Mouse (Mus musculus) kidney, adult 2 months (tissue): ENCODE data around the gene Apeh. TPM values are rescaled to one million over a fixed set of nuclear protein-coding genes. Genes with fewer than 3 reads are reported as not detected.

Source experiments
- DNase-seq: peaks from one replicate; pipeline ENCODE4 v3.0.0; 2021
- H3K27ac ChIP-seq: fragments of 200-500 bp; 2 replicates; pipeline ENCODE4 v1.5.1; 2012; ENCODE audit warnings: low read depth, low read length, control low read depth, inconsistent platforms; ENCODE audit not compliant: insufficient read depth
- H3K27me3 ChIP-seq: fragments of 200-500 bp; replicated peaks from 2 replicates; pipeline ENCODE4 v1.6.1; 2012; ENCODE audit warnings: mild to moderate bottlenecking, moderate library complexity, low read length, inconsistent platforms; ENCODE audit not compliant: control insufficient read depth, insufficient read depth
- H3K36me3 ChIP-seq: fragments of 200-500 bp; 2 replicates; pipeline ENCODE4 v1.6.1; 2012; ENCODE audit warnings: mild to moderate bottlenecking, moderate library complexity, low read length, inconsistent platforms; ENCODE audit not compliant: control insufficient read depth, insufficient read depth
- H3K4me1 ChIP-seq: fragments of 200-500 bp; 2 replicates; pipeline ENCODE4 v1.6.1; 2011; ENCODE audit warnings: low read length; ENCODE audit not compliant: control insufficient read depth, insufficient read depth
- H3K4me3 ChIP-seq: fragments of 200-500 bp; 2 replicates; pipeline ENCODE4 v1.5.1; 2011; ENCODE audit warnings: mild to moderate bottlenecking, low read depth, low read length, control low read depth; ENCODE audit not compliant: insufficient read depth
- CTCF ChIP-seq: fragments of 200-500 bp; conservative IDR thresholded peaks from 2 replicates; pipeline ENCODE4 v1.5.1; 2011; ENCODE audit warnings: low read depth, mild to moderate bottlenecking, control low read depth, low read length, moderate library complexity, mixed read lengths; ENCODE audit not compliant: insufficient read depth, insufficient read length
- POLR2A ChIP-seq: fragments of 200-500 bp; IDR thresholded peaks from one replicate; pipeline ENCODE4 v1.6.1; 2011; ENCODE audit warnings: low read depth, low read length, control low read depth
- WGBS: fragments of 180-500 bp; shearing (Covaris S2); methylation state at CpG from one replicate; pipeline ENCODE4 v1.1.7; 2018; 5-methylcytosine and 5-hydroxymethylcytosine counted together
- polyA plus RNA-seq: library from polyadenylated mRNA; depleted of rRNA; stranded (reverse); fragments of >200 nt; gene quantifications from 2 replicates; pipeline ENCODE4 v1.2.3, GENCODE M21; 2012; rRNA removed

The Apeh gene
- polyA plus RNA-seq, 1 experiment = 299 TPM

DNA sequence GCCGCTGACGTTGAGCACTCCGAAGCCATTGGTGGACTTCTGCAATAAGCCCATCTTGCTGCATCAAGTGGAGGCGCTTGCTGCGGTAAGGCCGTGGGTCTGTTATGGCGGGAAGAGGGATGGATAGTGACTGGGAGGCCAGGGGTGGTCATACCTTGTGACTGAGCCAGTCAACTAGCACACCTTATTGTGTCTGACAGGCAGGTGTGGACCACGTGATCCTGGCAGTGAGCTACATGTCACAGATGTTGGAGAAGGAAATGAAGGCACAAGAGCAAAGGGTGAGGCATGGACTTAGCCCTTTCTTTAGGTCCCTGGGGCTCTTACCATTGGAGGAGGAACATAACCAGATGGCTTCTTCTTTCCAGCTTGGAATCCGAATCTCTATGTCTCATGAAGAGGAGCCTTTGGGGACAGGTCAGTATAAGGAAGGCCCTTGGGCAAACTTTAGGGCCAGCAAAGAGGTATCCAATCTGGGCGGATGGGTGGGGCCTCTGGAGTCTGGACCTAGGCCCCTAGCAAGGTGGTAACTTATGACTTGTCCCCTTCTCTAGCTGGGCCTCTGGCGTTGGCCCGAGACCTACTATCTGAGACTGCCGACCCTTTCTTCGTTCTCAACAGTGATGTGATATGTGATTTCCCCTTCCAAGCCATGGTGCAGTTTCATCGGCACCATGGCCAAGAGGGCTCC lies 44.7 kb downstream of the Apeh start:
- Histone ChIP-seq H3K36me3 (no peaks in the 10 kb centered on the region), H3K27ac (peak overlapping the region; percentile 69), H3K4me1 (peaks cover 8% of the 10 kb centered on the region; the same call in 1 of the 2 replicates), H3K27me3 (no peaks in the 10 kb centered on the region), H3K4me3 (peak overlapping the region; percentile 89)
- no peak for TF ChIP-seq CTCF
- no peak for TF ChIP-seq POLR2A
- WGBS = 38% methylated on average over 15 of the region's 15 CpGs
- no peak for DNase-seq

DNA sequence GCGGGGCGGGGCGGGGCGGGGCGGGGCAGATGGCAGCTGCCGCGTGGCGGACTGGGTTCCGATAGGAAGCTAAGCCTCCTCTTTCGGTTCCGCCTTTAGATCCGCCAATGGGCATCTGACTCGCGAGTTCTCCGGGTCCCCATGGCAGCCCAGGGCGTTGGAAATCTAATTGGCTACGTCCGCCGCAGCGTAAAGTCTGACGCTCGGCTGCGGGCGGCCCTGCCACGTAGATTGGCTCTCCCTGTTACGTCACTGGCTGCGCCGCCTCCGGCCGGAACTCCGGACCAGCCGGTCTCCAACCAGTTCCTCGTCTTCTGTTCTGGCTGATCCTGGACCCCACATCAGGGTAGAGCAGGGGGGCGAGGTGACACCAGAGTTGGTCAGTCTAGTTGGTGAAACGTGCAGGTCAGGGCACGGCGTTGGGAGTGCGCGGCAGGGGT lies 45.4 kb downstream of the Apeh start, which contains the start of gene Gmppb:
Gene Gmppb, plus strand, starts transcription at position 227 of the 440 bp plus-strand sequence.
- TF ChIP-seq POLR2A = no peak
- no peak for TF ChIP-seq CTCF
- H3K4me1 ChIP-seq = peaks cover 8% of the 10 kb centered on the region; the same call in 1 of the 2 replicates
- peak; percentile 99 for DNase-seq
- WGBS = under 1% methylated on average over 33 of the region's 39 CpGs
- peak within 1 kb of the TSS; percentile 89 for H3K4me3 ChIP-seq
- no peaks in the 10 kb centered on the region for H3K27me3 ChIP-seq
- peak within 1 kb of the TSS; percentile 69 for H3K27ac ChIP-seq
- H3K36me3 ChIP-seq = no peaks in the 10 kb centered on the region

DNA sequence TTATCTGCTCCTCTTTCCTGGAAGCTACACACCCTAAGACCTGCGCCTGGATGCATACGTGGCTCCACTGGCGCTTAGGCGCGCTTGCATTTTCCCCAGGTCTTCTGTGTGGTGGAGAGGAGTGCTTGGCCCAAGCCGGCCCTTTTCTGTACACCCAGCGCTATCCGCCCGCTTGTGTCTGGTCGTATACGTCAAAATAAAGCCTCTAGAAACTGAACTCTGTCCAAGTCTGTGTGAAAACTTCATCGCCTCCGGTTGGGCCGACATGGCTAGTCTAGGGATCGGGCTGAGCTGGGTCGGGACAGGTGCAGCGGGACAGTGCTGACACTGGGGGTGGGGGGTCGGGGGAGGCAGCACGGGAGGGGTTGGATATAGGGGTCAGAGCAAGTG lies 45.8 kb downstream of the Apeh start:
- H3K36me3 ChIP-seq = no peaks in the 10 kb centered on the region
- 2% methylated on average over 19 of the region's 19 CpGs for WGBS
- H3K27ac ChIP-seq = 0 out of 2 replicates have a peak overlapping the region, but pooled peaks have one; percentile 24
- H3K4me1 ChIP-seq = peaks cover 8% of the 10 kb centered on the region; the same call in 1 of the 2 replicates
- no peak for TF ChIP-seq CTCF
- TF ChIP-seq POLR2A = no peak
- H3K27me3 ChIP-seq = no peaks in the 10 kb centered on the region
- no peak for DNase-seq
- H3K4me3 ChIP-seq = peak overlapping the region; percentile 59

- no peak for DNase-seq
- Histone ChIP-seq H3K36me3 (no peaks in the 10 kb centered on the region), H3K4me3 (no peak overlapping the region; the same call in 1 of the 2 replicates), H3K27ac (0 out of 2 replicates have a peak overlapping the region, but pooled peaks have one; percentile 24), H3K4me1 (peaks cover 4% of the 10 kb centered on the region; the same call in 1 of the 2 replicates), H3K27me3 (no peaks in the 10 kb centered on the region)
- 47% methylated on average over 17 of the region's 17 CpGs for WGBS
- TF ChIP-seq CTCF (no peak), POLR2A (no peak)
These were observed 46.5 kb downstream of the Apeh start for GRCm38 (mm10) chr9:108047601-108048565.

DNA sequence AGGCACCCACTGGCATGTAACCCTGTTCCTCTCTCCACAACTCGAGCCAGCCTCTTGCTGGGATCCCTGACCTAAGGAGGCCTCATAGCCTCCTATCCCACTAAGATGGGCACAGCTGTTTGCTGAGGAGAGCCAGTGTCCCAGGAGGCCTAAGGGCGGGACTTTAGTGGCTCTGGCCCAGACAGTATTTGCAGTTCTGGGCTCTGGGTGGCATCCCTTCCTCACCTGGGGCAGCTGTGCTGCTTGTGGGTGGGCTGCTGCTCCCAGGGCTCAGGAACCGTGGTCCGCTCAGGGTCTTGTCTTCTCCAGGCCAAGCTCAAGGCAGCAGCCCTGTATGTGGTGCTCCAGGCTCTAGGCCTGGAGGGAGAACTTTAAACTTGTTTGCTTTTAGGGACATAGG lies 47.8 kb downstream of the Apeh start:
- Histone ChIP-seq H3K4me1 (peaks cover 4% of the 10 kb centered on the region; the same call in 1 of the 2 replicates), H3K36me3 (no peaks in the 10 kb centered on the region), H3K27ac (no peak overlapping the region), H3K27me3 (no peaks in the 10 kb centered on the region), H3K4me3 (no peak overlapping the region)
- TF ChIP-seq CTCF (no peak), POLR2A (no peak)
- DNase-seq = no peak
- 88% methylated on average over 4 of the region's 4 CpGs for WGBS

- Histone ChIP-seq H3K36me3 (no peaks in the 10 kb centered on the region; the same call in 1 of the 2 replicates), H3K27ac (no peak overlapping the region), H3K4me1 (peaks cover 4% of the 10 kb centered on the region; the same call in 1 of the 2 replicates), H3K4me3 (no peak overlapping the region), H3K27me3 (no peaks in the 10 kb centered on the region)
- 96% methylated on average over 8 of the region's 8 CpGs for WGBS
- DNase-seq = no peak
- TF ChIP-seq POLR2A = no peak
- peak; percentile 27; the same call in 1 of the 2 replicates for TF ChIP-seq CTCF
These were observed 49.5 kb downstream of the Apeh start for GRCm38 (mm10) chr9:108044751-108045492.

Other genes starting within 250 kb of the Apeh start
- gene Rbm6, start 221.4 kb downstream of the Apeh start, polyA plus RNA-seq = 13.0 and 14.2 TPM in 2 replicates
- 34.9 and 42.5 TPM in 2 replicates for gene Mon1a, start 206.5 kb downstream of the Apeh start, polyA plus RNA-seq
- 1.2 and 2.8 TPM in 2 replicates for gene Mst1r, start 187.7 kb downstream of the Apeh start, polyA plus RNA-seq
- gene Actl11, start 166.1 kb downstream of the Apeh start, polyA plus RNA-seq = 0.05 and 0.11 TPM in 2 replicates
- gene Camkv, start 158.9 kb downstream of the Apeh start, polyA plus RNA-seq = not detected in 2 replicates
- gene Traip, start 144.5 kb downstream of the Apeh start, polyA plus RNA-seq = 0.26 and 0.28 TPM in 2 replicates
- gene Uba7, start 119.1 kb downstream of the Apeh start, polyA plus RNA-seq = 42.4 and 43.0 TPM in 2 replicates
- gene Gm20661, start 111.5 kb downstream of the Apeh start, polyA plus RNA-seq = 0.11 and 0.14 TPM in 2 replicates
- gene Inka1, start 108.7 kb downstream of the Apeh start, polyA plus RNA-seq = 7.9 and 10.0 TPM in 2 replicates
- 0.94 and 2.6 TPM in 2 replicates for gene Cdhr4, start 102.1 kb downstream of the Apeh start, polyA plus RNA-seq
- 0.55 and 2.5 TPM in 2 replicates for gene Gm20662, start 98.3 kb downstream of the Apeh start, polyA plus RNA-seq
- gene Ip6k1, start 92.1 kb downstream of the Apeh start, polyA plus RNA-seq = 78.9 and 79.0 TPM in 2 replicates
- 14.0 and 16.0 TPM in 2 replicates for gene Gmppb, start 45.4 kb downstream of the Apeh start, polyA plus RNA-seq
- gene Amigo3, start 41.4 kb downstream of the Apeh start, polyA plus RNA-seq = 1.2 and 1.3 TPM in 2 replicates
- 0.31 and 0.39 TPM in 2 replicates for gene Mst1, start 14.2 kb downstream of the Apeh start, polyA plus RNA-seq
- 92.1 and 106 TPM in 2 replicates for gene Rnf123, start 11.3 kb downstream of the Apeh start, polyA plus RNA-seq
- 0.15 and 0.17 TPM in 2 replicates for gene Bsn, start 95.8 kb upstream of the Apeh start, polyA plus RNA-seq
- 66.8 and 67.2 TPM in 2 replicates for gene Dag1, start 169.4 kb upstream of the Apeh start, polyA plus RNA-seq
- 38.9 and 39.3 TPM in 2 replicates for gene Nicn1, start 195.8 kb upstream of the Apeh start, polyA plus RNA-seq
- 77.5 and 84.2 TPM in 2 replicates for gene Amt, start 202.2 kb upstream of the Apeh start, polyA plus RNA-seq
- 125 and 179 TPM in 2 replicates for gene Rhoa, start 211.5 kb upstream of the Apeh start, polyA plus RNA-seq
- gene Tcta, start 211.6 kb upstream of the Apeh start, polyA plus RNA-seq = 53.0 and 55.3 TPM in 2 replicates
- gene Gpx1, start 244.3 kb upstream of the Apeh start, polyA plus RNA-seq = 5,487 and 5,501 TPM in 2 replicates